Mouse (Mus musculus): ENCODE measurements around the gene Crhr2. TPM values are rescaled to one million over a fixed set of nuclear protein-coding genes. Genes with fewer than 3 reads are reported as not detected.
A peak's percentile ranks its signal among the peaks of the same experiment; 100 is the strongest.

Crhr2 gene
- 1.9 and 2.1 TPM in 2 replicates for polyA plus RNA-seq (2012; rRNA removed)

DNA sequence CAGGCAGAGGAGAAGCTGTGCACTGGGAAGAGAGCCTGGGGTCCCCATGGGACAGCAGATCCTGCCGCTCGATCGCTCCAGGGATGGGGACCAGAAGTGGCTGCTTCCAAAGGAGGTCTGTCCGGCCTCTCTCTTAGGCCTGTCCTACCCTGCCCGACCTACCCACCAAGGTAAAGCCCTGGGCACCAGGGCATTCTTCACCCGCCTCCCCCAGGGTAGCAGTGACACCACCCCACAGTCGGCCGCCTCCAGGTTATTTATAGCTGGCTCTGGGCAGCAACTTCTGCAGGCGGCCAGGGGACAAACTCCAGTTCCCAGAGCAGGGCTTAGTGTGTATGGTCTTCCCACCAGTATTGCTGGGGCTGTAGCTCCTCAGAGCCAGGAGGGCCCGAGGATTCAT is at the start of gene Crhr2:
Gene Crhr2, minus strand, starts transcription at position 223 of the 400 bp plus-strand sequence.
- TF ChIP-seq POLR2A (IDR thresholded peaks at IDR 0.05; ENCODE audit: borderline replicate concordance, extremely low read depth, insufficient read depth, insufficient read length, poor library complexity, severe bottlenecking) (no peak), CTCF (IDR thresholded peaks at IDR 0.05; ENCODE audit: borderline replicate concordance, extremely low read depth, insufficient read depth, insufficient read length) (no peak)
- DNase-seq (ENCODE audit: low read depth) = no peak

DNA sequence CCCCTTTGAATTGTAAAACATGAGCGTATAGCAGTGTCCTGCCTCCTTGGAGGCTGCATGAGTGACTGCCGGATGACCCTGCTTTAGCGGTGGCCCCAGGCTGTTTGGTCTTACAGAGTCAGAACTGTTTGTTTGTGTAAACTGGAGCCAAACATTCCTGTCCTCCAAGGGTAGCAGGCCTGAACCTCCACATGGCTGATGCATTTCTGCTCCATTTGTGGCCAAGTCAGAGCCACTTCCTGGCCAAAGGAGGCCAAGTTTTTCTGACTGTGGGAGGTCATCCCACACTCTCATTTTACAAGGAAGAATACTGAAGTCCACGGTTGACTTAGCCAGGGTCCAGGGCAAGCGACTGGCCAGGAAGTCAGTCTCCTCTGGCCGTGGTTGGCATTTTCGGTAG is 46.7 kb upstream of the Crhr2 start:
- no peak for DNase-seq (ENCODE audit: low read depth)
- TF ChIP-seq CTCF (IDR thresholded peaks at IDR 0.05; ENCODE audit: borderline replicate concordance, extremely low read depth, insufficient read depth, insufficient read length) = no peak
- no peak for TF ChIP-seq POLR2A (IDR thresholded peaks at IDR 0.05; ENCODE audit: borderline replicate concordance, extremely low read depth, insufficient read depth, insufficient read length, poor library complexity, severe bottlenecking)

DNA sequence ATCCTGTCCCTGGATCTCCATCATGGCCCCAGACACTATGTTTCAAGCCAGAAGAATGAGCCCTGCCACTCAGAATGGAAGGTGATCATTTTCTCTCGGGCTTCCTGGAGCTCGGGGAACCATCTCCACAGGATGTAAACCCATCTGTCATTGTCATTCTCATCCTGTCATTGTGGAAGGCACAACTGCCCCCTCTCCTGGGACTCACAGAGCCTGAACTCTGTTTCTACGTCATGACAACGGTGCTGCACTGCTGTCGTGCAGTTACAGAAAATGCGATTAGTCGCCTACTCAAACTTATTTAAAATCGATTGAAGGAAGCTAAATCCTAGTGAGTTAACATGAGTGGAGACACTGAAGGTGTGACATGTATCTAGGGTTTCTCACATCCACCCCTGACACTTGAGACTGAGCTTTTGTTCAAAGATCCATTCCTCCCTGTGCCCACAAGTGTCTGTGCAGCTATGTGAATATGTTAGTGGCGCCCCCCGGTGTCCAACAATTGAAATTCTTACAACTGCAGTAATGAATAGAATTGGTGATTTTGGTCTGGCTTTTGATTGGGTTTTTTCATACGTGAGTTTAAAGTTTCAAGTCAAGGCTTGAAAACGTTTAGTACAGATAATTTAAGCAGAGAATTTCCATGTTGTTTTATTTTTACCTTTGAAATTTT is 44.4 kb upstream of the Crhr2 start:
- peak; percentile 49 for DNase-seq (ENCODE audit: low read depth)
- TF ChIP-seq CTCF (IDR thresholded peaks at IDR 0.05; ENCODE audit: borderline replicate concordance, extremely low read depth, insufficient read depth, insufficient read length) (peak; percentile 40; the same call in 1 of the 2 replicates), POLR2A (IDR thresholded peaks at IDR 0.05; ENCODE audit: borderline replicate concordance, extremely low read depth, insufficient read depth, insufficient read length, poor library complexity, severe bottlenecking) (no peak)

DNA sequence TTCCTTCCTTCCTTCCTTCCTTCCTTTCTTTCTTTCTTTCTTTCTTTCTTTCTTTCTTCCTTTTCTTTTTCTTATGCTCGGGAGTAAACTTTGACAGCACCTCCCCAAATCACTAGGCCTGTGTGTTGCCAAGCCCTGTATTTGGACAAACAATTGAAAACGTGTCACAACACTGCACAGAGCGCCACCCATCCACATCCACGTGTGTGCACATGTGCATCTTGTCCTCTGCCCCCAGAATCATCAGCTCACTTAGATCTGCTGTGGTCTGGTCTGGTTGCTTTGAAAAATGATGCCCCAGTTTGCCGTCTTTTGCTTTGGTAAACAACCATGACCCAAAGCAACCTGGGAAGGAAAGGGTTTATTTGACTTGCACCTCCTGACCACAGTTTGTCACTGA is 43.1 kb upstream of the Crhr2 start:
- TF ChIP-seq CTCF (IDR thresholded peaks at IDR 0.05; ENCODE audit: borderline replicate concordance, extremely low read depth, insufficient read depth, insufficient read length) = no peak
- no peak for TF ChIP-seq POLR2A (IDR thresholded peaks at IDR 0.05; ENCODE audit: borderline replicate concordance, extremely low read depth, insufficient read depth, insufficient read length, poor library complexity, severe bottlenecking)

DNA sequence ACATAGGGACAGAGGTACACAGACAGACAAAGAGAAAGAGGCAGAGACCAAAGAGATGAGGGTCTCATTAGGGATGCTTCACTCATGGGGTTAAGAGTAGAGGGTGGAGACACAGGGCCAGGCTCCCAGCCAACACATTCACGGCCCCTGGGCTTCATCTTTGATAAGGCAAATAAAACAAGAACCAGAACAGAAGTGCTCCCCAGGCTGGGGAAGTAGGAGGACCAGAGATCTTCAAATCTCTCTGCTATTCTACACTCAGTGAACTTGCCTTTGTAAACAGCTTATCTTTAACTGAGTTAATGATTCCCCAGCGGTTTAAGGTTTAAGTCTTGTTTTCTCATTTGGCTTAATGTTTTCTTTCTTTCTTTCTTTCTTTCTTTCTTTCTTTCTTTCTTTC is 42.6 kb upstream of the Crhr2 start:
- DNase-seq (ENCODE audit: low read depth) = no peak
- no peak for TF ChIP-seq CTCF (IDR thresholded peaks at IDR 0.05; ENCODE audit: borderline replicate concordance, extremely low read depth, insufficient read depth, insufficient read length)
- TF ChIP-seq POLR2A (IDR thresholded peaks at IDR 0.05; ENCODE audit: borderline replicate concordance, extremely low read depth, insufficient read depth, insufficient read length, poor library complexity, severe bottlenecking) = no peak

More for the DNA sequence above, 43.1 kb upstream of the Crhr2 start:
- DNase-seq (ENCODE audit: low read depth) = no peak

DNA sequence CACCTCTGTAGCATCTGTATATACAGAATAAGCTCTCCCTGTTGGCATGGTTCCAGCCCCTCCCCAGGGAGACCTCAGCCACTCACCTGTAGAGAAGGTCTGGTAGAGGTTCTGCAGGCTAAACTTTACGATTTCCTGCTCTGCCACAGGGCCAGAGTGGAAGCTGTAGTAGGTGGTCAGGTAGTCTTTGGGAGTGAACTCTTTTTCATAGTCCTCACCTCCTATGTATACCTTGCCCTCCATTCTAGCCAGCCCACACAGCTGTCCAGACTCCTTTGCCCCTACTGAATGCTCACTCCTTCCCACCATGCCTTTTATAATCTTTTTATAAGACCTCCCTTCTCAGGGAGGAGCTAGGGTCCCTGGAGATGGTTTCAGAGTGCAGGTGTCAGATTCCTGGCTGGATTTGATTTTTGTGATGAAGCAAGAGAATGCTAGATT is 41.9 kb upstream of the Crhr2 start, which contains the start of gene Inmt:
Gene Inmt, minus strand, starts transcription at position 303 of the 441 bp plus-strand sequence.
- no peak for DNase-seq (ENCODE audit: low read depth)
- TF ChIP-seq POLR2A (IDR thresholded peaks at IDR 0.05; ENCODE audit: borderline replicate concordance, extremely low read depth, insufficient read depth, insufficient read length, poor library complexity, severe bottlenecking) (no peak), CTCF (IDR thresholded peaks at IDR 0.05; ENCODE audit: borderline replicate concordance, extremely low read depth, insufficient read depth, insufficient read length) (no peak)

DNA sequence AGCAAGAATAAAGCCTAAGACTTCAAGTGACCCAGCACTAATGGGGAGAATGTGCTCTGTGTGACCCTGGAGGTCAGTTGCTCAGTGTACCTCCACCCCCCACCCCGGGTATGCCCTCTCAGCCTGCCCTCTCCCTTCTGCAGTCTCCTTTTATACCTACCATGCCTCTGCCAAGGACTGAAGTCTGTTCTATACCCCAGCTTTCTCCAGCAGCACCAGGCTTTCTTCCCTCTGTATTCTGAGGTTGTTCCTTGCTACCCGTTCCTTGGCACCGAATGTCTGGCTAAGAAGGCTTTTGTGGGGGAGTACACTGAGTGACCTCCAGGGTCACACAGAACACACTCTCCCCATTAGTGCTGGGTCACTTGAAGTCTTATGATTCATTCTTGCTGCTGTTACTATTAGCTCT is 41.1 kb upstream of the Crhr2 start:
- DNase-seq (ENCODE audit: low read depth) = peak; percentile 14
- TF ChIP-seq POLR2A (IDR thresholded peaks at IDR 0.05; ENCODE audit: borderline replicate concordance, extremely low read depth, insufficient read depth, insufficient read length, poor library complexity, severe bottlenecking) = no peak
- TF ChIP-seq CTCF (IDR thresholded peaks at IDR 0.05; ENCODE audit: borderline replicate concordance, extremely low read depth, insufficient read depth, insufficient read length) = no peak

DNA sequence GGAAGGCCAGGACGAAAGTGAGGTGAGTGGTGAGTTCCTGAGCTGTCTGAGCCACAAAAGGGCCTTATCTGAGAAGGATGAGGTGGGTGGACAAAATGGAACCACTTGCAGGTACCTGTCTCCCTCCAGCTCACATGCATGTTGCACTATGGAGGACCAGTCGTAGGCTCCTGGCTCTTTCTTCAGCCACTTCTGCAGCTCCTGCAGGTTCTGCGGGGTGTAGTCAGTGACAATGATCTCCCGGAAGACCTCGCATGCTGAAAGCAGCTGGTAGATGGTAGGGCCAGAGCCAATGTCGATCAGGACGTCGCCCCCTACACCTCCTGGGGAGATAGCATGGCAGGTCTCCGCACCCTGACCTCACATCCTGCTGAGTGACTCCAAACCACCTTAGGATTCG is 40.4 kb upstream of the Crhr2 start:
- no peak for TF ChIP-seq POLR2A (IDR thresholded peaks at IDR 0.05; ENCODE audit: borderline replicate concordance, extremely low read depth, insufficient read depth, insufficient read length, poor library complexity, severe bottlenecking)
- TF ChIP-seq CTCF (IDR thresholded peaks at IDR 0.05; ENCODE audit: borderline replicate concordance, extremely low read depth, insufficient read depth, insufficient read length) = no peak
- DNase-seq (ENCODE audit: low read depth) = no peak

DNA sequence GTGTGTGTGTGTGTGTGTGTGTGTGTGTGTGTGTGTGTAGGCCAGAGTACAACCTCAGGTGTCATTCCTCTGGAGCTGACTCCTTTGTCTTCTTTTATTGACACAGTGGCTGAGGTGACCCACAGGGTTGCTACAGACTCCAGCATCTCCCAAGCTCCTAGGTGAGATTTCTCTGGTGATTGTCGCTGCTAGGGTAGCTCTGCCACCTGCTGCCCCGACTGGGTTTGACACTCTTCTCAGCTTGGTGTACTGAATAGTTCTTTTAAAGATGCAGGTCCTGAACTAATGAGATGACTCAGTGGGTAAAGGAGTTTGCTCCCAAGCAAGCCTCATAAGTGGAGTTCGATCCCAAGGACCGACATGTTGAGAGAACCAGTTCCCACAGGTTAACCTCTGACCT is 38.8 kb upstream of the Crhr2 start:
- peak; percentile 23 for DNase-seq (ENCODE audit: low read depth)
- TF ChIP-seq CTCF (IDR thresholded peaks at IDR 0.05; ENCODE audit: borderline replicate concordance, extremely low read depth, insufficient read depth, insufficient read length) = peak; percentile 31; the same call in 1 of the 2 replicates
- TF ChIP-seq POLR2A (IDR thresholded peaks at IDR 0.05; ENCODE audit: borderline replicate concordance, extremely low read depth, insufficient read depth, insufficient read length, poor library complexity, severe bottlenecking) = no peak

DNA sequence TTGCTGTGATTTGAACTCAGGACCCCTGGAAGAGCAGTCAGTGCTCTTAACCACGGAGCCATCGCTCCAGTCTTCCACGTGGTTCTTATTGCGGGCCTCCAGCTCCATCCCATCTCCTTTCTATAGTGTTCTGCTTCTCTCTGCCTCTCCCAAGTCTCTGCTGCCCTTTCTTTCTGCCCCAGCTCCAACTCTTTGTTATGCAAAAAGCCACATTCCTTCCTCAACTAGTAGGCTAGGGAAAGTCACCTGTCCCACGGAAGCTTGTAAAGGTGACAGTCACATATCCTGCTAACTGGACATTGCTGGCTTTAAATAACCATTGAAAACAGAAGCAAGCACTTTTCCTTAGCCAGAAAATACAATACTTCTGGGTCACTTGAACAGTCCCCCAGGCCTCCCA is 37.0 kb upstream of the Crhr2 start:
- no peak for TF ChIP-seq POLR2A (IDR thresholded peaks at IDR 0.05; ENCODE audit: borderline replicate concordance, extremely low read depth, insufficient read depth, insufficient read length, poor library complexity, severe bottlenecking)
- TF ChIP-seq CTCF (IDR thresholded peaks at IDR 0.05; ENCODE audit: borderline replicate concordance, extremely low read depth, insufficient read depth, insufficient read length) = no peak
- no peak for DNase-seq (ENCODE audit: low read depth)

DNA sequence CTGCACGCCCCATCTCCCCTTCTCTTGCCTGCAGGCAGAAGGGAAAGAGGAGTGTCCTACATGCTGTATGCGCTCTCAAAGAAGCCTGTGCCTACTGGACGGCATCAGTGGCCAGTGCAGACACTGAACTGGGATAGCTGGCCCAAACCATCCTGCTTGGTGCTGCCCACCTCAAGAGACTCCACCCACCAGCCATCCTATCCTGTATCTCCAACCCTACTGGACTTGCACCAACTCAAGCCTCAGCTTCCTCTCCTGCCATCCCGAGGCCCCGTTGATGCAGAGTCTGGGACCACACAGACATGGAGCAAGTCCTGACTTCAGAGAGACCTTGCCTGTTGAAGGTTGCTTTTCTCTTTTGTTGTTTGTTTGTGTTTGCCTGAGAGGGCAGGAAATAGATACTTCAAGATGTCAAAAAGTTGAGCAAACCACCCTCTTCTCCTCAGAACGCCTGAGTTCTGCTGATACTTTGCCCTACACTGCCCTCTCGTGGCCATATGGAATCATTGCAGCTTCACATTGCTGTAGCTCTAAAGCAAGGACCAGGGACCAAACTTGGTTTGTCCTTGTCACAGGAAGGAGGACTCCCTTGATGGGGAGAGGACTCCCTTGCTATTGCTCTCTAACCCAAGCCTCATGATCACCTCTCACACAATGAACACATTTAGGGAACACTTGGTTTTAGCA is 34.1 kb upstream of the Crhr2 start:
- peak; percentile 86; the same call in 1 of the 2 replicates for TF ChIP-seq CTCF (IDR thresholded peaks at IDR 0.05; ENCODE audit: borderline replicate concordance, extremely low read depth, insufficient read depth, insufficient read length)
- no peak for TF ChIP-seq POLR2A (IDR thresholded peaks at IDR 0.05; ENCODE audit: borderline replicate concordance, extremely low read depth, insufficient read depth, insufficient read length, poor library complexity, severe bottlenecking)
- peak; percentile 83 for DNase-seq (ENCODE audit: low read depth)
